Mouse (Mus musculus) intestine, embryonic 15.5 days (tissue): ENCODE data around the gene Rangap1. TPM values are rescaled to one million over a fixed set of nuclear protein-coding genes. Genes with fewer than 3 reads are reported as not detected.

Experiments
- ATAC-seq: fragments of 200-750 bp; cut with Nextera tagmentation; 2 replicates; pipeline ENCODE4 v1.8.0; 2017; ENCODE audit warnings: moderate TSS enrichment, moderate library complexity
- H3K27ac ChIP-seq: fragments of 300-500 bp; sonication (generic); 2 replicates; pipeline ENCODE4 v1.5.1; 2015; ENCODE audit warnings: mild to moderate bottlenecking, inconsistent platforms
- H3K27me3 ChIP-seq: fragments of 300-500 bp; sonication (generic); replicated peaks from 2 replicates; pipeline ENCODE4 v1.6.1; 2015; ENCODE audit warnings: inconsistent platforms
- H3K36me3 ChIP-seq: fragments of 300-500 bp; sonication (generic); 2 replicates; pipeline ENCODE4 v1.6.1; 2015; ENCODE audit warnings: inconsistent platforms
- H3K4me1 ChIP-seq: fragments of 300-500 bp; sonication (generic); replicated peaks from 2 replicates; pipeline ENCODE4 v1.6.1; 2015; ENCODE audit warnings: inconsistent platforms
- H3K4me2 ChIP-seq: fragments of 300-500 bp; sonication (generic); replicated peaks from 2 replicates; pipeline ENCODE4 v1.6.1; 2015; ENCODE audit warnings: mild to moderate bottlenecking, inconsistent platforms
- H3K4me3 ChIP-seq: fragments of 300-500 bp; sonication (generic); replicated peaks from 2 replicates; pipeline ENCODE4 v1.5.1; 2015; ENCODE audit warnings: inconsistent platforms
- H3K9ac ChIP-seq: fragments of 300-500 bp; sonication (generic); 2 replicates; pipeline ENCODE4 v1.6.1; 2015; ENCODE audit warnings: inconsistent platforms
- H3K9me3 ChIP-seq: fragments of 300-500 bp; sonication (generic); 2 replicates; pipeline ENCODE4 v1.6.1; 2016; ENCODE audit warnings: inconsistent platforms
- WGBS: fragments of 180-500 bp; shearing (Covaris S2); methylation state at CpG from one replicate; pipeline ENCODE4 v1.1.7; 2015; 5-methylcytosine and 5-hydroxymethylcytosine counted together
- polyA plus RNA-seq: library from polyadenylated mRNA; unstranded; fragments of >200 nt; fragmentation: Nextera tagmentation; extraction: Ambion mirVana; gene quantifications from 2 replicates; pipeline ENCODE4 v1.2.1, GENCODE M21; 2015

The Rangap1 gene
- polyA plus RNA-seq, 1 experiment from 2014 or later = 95.0 TPM

DNA sequence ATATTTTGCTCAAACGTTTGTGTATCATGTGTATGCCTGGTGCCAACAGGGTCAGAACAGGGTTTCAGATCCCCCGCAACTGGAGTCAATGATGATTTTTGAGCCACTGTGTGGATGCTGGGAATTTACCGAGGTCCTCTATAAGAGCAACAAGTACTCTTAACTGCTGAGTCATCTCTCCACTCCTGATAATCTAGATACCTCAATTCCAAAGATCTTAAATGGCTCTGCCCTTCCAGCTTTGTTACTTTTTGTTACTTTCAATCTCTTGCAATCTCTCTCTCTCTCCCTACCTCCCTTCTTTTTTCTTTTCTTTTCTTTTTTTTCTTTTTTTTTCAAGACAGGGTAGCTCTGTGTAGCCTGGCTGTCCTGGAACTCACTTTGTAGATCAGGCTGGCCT, 10.3 kb downstream of the Rangap1 start:
- ATAC-seq = no peak
- no peak overlapping the region for H3K4me3 ChIP-seq
- H3K36me3 ChIP-seq = no peaks in the 10 kb centered on the region
- 48% methylated on average over 3 of the region's 3 CpGs for WGBS
- no peak overlapping the region for H3K4me2 ChIP-seq
- H3K9me3 ChIP-seq = no peaks in the 10 kb centered on the region
- no peak overlapping the region for H3K9ac ChIP-seq
- no peaks in the 10 kb centered on the region for H3K4me1 ChIP-seq
- no peaks in the 10 kb centered on the region for H3K27me3 ChIP-seq
- no peak overlapping the region for H3K27ac ChIP-seq

DNA sequence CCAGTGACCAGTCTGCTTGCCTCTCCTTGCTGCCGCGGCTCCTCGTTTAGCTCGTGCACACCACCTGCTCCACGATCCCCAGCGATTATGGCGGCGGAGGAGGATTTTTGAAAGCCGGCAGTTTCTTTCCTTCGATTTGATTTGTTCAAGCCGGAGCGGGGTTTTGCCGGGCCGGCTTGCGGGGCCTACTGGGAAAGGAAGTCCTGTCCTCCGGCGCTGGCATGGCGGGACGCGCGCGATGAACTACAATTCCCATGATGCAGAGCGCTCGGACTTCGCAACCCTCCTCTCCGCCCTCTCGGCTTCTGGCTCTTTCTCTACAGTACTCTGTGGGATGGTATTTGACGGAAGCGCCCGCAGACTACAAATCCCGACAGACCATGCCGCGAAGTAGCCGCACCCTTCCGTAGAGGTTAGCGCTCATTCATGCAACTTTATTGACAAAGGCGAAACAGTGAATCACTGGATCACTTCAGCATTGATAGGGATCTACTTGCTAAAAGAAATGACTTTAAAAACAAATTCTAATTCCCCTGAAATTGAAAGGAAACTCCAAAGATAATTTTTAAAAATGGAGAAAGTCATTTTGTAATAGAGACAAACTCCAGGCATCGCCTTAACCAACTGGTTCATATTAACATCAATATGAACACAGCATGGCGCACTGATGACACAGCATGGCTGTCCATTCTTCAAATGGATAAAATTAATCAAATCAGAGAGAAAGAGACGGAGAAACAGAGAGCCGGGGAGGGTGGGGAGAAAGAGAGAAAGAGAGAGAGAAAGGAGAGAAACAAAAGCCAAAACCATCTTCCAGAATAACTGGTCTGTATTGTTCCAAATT, 15.3 kb downstream of the Rangap1 start:
- peak overlapping the region; percentile 87 for H3K4me3 ChIP-seq
- peak overlapping the region; percentile 86 for H3K4me2 ChIP-seq
- H3K9ac ChIP-seq = peak overlapping the region; percentile 93
- H3K4me1 ChIP-seq = peaks cover 9% of the 10 kb centered on the region
- 0 out of 2 replicates have a peak, but pooled peaks cover 4% of the 10 kb centered on the region for H3K36me3 ChIP-seq
- ATAC-seq = peak; percentile 99
- WGBS = 5% methylated on average over 41 of the region's 41 CpGs
- no peaks in the 10 kb centered on the region for H3K27me3 ChIP-seq
- H3K9me3 ChIP-seq = no peaks in the 10 kb centered on the region
- H3K27ac ChIP-seq = peak overlapping the region; percentile 78

DNA sequence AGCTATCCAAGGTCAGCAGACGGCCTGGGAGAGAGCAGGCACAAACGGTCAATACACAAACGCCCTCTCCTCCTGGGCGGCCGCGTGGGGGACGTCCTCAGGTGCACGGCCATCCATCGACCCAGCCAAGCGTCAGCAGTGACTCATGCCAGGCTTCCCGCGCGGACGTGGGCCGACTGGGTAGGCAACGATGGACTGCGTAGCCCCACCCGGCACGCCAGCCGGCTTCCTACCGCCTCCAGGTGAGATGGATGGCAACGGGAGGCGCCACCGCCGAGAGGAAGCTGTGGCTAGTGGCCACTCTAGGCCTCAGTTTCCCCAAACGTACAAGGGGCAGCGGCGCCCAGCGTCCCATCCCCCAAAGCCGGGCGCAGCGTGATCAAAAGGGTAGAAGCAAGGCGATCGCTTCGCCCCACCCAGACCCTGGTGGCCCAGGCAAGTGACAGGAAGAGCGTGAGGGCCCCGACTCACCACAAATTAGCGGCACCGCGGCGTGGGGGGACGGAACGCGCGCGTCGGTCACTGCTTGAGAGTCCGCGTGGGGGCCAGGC, 16.0 kb downstream of the Rangap1 start:
- peak overlapping the region; percentile 93 for H3K9ac ChIP-seq
- H3K27ac ChIP-seq = peak overlapping the region; percentile 78
- peak overlapping the region; percentile 86 for H3K4me2 ChIP-seq
- H3K4me1 ChIP-seq = peaks cover 9% of the 10 kb centered on the region
- H3K4me3 ChIP-seq = peak overlapping the region; percentile 87
- under 1% methylated on average over 49 of the region's 49 CpGs for WGBS
- no peaks in the 10 kb centered on the region for H3K27me3 ChIP-seq
- ATAC-seq = peak; percentile 69
- 0 out of 2 replicates have a peak, but pooled peaks cover 4% of the 10 kb centered on the region for H3K36me3 ChIP-seq
- no peaks in the 10 kb centered on the region for H3K9me3 ChIP-seq

DNA sequence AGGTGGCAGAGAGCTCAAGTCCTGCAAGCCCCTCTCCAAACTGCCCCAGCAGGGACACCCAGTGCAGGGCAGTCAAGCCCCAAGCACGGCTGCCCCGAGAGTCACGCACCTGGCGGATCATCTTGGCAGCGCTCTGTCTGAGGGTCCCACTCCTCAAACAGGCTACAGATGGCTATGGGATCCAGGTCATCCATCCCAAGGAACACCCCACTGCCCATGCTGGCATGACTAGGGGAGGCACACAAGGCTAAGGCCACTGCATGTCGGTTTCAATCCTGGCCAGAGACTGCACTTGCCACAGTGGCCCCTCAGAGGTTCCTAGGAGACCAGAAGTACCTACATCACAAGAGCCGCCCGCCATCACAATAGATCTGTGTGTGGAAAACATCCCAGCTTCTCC, 19.4 kb downstream of the Rangap1 start:
- peaks cover 10% of the 10 kb centered on the region; the same call in 1 of the 2 replicates for H3K36me3 ChIP-seq
- H3K4me1 ChIP-seq = peaks cover 9% of the 10 kb centered on the region
- 93% methylated on average over 8 of the region's 8 CpGs for WGBS
- no peak overlapping the region for H3K27ac ChIP-seq
- no peaks in the 10 kb centered on the region for H3K9me3 ChIP-seq
- ATAC-seq = no peak
- H3K9ac ChIP-seq = no peak overlapping the region
- no peak overlapping the region for H3K4me2 ChIP-seq
- H3K27me3 ChIP-seq = no peaks in the 10 kb centered on the region
- H3K4me3 ChIP-seq = no peak overlapping the region

DNA sequence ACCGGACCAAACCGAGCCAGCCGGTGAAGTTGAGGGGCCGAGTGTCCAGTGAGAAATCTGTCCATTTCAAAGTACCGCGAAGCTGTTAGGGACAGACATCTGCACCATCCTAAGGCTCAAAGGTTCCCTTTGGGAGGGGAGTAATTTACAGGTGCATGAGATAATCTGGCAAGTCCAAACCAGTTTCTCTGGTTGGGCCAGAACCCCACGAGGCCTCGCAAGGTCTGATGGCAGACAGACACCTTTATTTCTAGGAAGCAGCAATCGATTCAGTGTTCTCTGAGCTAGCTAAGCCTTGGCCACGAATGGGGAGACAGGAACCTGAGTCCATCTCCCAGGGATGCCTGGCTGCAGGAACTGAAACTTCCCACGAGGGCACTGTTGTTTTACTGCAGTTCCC, 21.7 kb downstream of the Rangap1 start:
- Histone ChIP-seq H3K36me3 (peaks cover 29% of the 10 kb centered on the region), H3K4me2 (peak overlapping the region; percentile 26; the same call in 1 of the 2 replicates), H3K9ac (no peak overlapping the region; the same call in 1 of the 2 replicates), H3K27me3 (no peaks in the 10 kb centered on the region), H3K27ac (peak overlapping the region; percentile 36; the same call in 1 of the 2 replicates), H3K4me3 (no peak overlapping the region), H3K9me3 (no peaks in the 10 kb centered on the region), H3K4me1 (peaks cover 9% of the 10 kb centered on the region; the same call in 1 of the 2 replicates)
- WGBS = 68% methylated on average over 11 of the region's 11 CpGs
- peak; percentile 88 for ATAC-seq

DNA sequence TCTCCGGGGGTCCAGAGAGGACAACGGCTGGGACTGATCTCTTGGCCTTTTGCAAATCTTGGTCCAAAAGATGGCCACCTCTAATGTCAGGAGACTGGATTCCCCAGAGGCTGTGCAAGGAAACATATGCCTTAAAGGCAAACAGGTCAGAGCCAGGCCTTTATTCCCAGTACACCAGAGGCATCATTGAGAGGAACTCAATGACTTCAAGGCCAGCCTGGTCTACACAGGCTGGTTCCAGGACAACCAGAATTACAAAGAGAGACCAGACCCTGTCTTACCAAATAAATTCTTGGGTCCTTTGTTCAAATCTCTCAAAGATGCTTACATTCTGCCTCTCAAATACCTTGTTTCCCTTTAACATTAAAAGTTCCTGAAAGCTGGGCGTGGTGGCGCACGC, 23.0 kb downstream of the Rangap1 start:
- H3K4me1 ChIP-seq = no peaks in the 10 kb centered on the region
- H3K4me3 ChIP-seq = no peak overlapping the region
- H3K27ac ChIP-seq = no peak overlapping the region
- 92% methylated on average over 5 of the region's 5 CpGs for WGBS
- H3K27me3 ChIP-seq = no peaks in the 10 kb centered on the region
- no peak overlapping the region for H3K9ac ChIP-seq
- no peaks in the 10 kb centered on the region for H3K9me3 ChIP-seq
- peaks cover 39% of the 10 kb centered on the region for H3K36me3 ChIP-seq
- no peak overlapping the region for H3K4me2 ChIP-seq
- ATAC-seq = no peak

DNA sequence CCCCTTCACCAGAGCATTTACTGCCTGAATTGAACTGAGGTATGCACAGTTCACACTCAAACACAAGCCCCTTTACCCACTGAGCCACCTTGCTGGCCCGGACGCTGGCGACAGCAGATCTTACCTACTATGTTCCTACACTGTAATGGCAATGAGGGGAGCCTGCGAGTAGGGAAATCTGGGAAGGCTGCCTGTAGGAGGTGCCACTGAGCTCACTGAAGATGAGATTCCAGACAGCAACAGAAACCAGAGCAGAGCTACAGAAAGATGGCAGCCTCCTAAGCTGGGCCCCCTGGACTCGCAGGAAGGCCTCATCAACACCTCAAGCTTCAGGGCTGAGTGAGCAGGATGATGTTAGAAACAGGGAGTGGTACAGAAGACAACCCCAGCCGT, 26.2 kb downstream of the Rangap1 start:
- Histone ChIP-seq H3K36me3 (peaks cover 56% of the 10 kb centered on the region), H3K9me3 (no peaks in the 10 kb centered on the region), H3K27me3 (no peaks in the 10 kb centered on the region), H3K27ac (no peak overlapping the region), H3K4me2 (no peak overlapping the region), H3K4me1 (no peaks in the 10 kb centered on the region), H3K9ac (no peak overlapping the region), H3K4me3 (no peak overlapping the region)
- 91% methylated on average over 6 of the region's 6 CpGs for WGBS
- no peak for ATAC-seq

DNA sequence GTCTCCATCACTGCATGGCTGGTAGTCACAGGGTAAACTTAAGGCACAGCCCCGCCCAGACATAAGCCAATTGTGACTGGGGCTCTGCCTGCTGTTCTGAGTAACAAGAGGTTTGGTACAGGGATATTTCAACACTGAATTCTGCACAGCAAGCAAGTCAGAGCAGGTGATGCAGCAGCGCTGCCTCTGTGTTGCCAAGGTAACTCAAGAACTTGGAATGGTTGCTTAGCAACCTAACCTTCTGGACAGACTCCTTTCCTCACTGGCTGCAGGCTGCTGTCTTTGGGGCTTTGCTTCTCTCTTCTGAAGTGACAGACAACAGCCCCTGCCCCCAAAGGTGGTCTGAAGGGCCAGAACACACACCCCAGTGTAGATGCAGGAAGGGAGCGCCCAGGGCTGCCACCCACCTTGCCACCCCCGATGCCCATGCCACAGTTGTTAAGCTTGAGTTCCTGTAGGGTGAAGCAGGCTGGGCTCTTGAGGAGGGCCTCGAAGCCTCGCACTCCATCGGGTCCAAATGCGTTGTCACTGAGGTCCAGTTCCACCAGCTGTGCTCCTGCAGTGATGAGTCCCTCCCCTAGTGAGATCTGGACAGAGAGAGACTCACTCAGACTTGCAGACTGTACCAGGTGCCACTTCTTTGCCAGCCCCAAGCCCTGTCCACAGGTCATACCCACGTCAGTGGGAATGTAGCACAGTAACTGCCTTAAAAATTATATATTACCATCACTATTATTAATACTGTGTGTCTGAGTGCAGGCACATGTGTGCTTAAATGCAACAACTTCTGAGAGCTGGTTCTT, 26.8 kb downstream of the Rangap1 start:
- no peaks in the 10 kb centered on the region for H3K27me3 ChIP-seq
- H3K4me3 ChIP-seq = no peak overlapping the region
- no peaks in the 10 kb centered on the region for H3K9me3 ChIP-seq
- H3K4me1 ChIP-seq = no peaks in the 10 kb centered on the region
- no peak overlapping the region for H3K4me2 ChIP-seq
- peaks cover 56% of the 10 kb centered on the region for H3K36me3 ChIP-seq
- 0 out of 2 replicates have a peak, but pooled peaks have one; percentile 28 for ATAC-seq
- no peak overlapping the region for H3K27ac ChIP-seq
- H3K9ac ChIP-seq = no peak overlapping the region
- 87% methylated on average over 9 of the region's 9 CpGs for WGBS

DNA sequence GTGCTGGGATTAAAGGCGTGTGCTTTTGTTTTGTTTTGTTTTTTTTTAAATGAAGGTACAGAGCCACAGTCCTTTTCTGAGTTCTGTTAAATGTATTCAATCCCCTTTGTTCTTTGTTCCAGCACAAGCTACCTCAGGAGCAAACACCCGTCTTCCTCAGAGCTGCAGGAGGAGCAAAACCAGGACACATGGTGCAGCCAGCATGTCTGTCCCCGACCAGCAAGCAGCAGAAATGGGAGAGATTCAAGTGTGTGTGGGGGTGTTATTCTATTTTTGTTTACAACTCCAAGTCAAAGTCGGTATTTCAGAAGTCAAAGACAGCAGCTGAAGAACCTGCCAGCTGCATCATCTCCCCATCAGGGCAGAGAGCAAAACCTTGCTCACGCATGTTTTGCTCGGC, 31.6 kb downstream of the Rangap1 start:
- no peak for ATAC-seq

DNA sequence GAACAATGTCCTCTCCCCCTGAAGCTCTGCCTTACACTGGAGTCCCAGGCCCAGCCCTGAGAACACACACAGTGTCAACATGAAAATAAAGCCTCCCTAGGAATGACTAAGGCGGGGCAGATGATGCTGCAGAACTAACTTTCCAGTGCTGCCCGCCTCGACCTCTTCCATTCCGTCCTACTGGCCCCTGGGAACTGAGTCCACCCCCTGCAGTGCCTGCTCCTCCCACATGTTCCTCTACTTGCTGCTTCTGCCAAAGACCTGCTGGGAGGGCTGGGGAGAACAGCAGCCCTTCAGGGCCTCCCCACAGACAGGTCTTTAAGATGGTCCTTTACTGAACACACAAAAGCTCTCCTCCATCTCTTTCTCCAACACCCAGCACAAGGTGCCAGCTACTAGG, 34.5 kb downstream of the Rangap1 start:
- 71% methylated on average over 4 of the region's 4 CpGs for WGBS
- Histone ChIP-seq H3K4me2 (no peak overlapping the region), H3K9ac (no peak overlapping the region), H3K36me3 (peaks cover 58% of the 10 kb centered on the region), H3K27me3 (no peaks in the 10 kb centered on the region), H3K4me3 (no peak overlapping the region), H3K27ac (no peak overlapping the region), H3K4me1 (no peaks in the 10 kb centered on the region), H3K9me3 (no peaks in the 10 kb centered on the region)
- no peak for ATAC-seq

More for the DNA sequence above, 31.6 kb downstream of the Rangap1 start:
- no peak overlapping the region for H3K27ac ChIP-seq
- peaks cover 68% of the 10 kb centered on the region for H3K36me3 ChIP-seq
- H3K9ac ChIP-seq = no peak overlapping the region
- 81% methylated on average over 6 of the region's 6 CpGs for WGBS
- H3K4me1 ChIP-seq = no peaks in the 10 kb centered on the region
- no peaks in the 10 kb centered on the region for H3K27me3 ChIP-seq
- H3K9me3 ChIP-seq = no peaks in the 10 kb centered on the region
- no peak overlapping the region for H3K4me3 ChIP-seq
- H3K4me2 ChIP-seq = no peak overlapping the region

DNA sequence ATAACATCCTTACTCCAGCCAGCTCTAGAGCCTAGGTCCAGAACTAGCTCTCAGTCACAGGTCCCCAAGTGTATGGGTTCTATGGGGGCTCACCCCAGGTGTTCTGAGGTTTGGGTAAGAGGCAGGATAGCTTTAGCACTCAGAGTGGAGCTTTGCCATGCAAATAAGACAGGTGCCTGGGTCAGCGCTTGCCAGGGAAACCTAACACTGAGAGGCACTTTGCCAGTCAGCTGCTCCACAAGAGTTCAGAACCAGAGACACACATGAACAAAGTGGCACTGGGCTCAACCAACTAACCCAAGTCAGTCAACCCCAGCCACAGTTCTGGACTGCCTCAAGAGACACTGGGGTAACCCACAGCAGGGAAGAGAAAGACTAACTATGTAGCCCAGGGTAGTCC, 35.6 kb downstream of the Rangap1 start:
- no peaks in the 10 kb centered on the region for H3K4me1 ChIP-seq
- 94% methylated on average over 1 of the region's 1 CpGs for WGBS

DNA sequence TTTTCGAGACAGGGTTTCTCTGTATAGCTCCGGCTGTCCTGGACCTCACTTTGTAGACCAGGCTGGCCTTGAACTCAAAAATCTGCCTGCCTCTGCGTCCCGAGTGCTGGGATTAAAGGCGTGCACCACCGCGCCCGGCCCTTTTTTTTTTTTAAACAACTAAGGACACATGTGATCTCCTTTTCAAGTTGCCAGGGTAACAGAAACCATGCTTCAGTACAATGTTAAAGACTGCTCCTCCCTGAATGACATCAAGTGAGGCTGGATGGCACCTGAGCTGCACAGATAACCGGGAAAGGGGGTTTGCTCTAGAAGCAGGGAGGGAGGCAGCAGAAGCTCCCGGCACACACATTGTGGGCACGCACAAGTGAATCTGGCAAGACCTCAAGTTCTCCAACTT, 36.3 kb downstream of the Rangap1 start:
- Histone ChIP-seq H3K4me2 (no peak overlapping the region), H3K4me3 (no peak overlapping the region), H3K27me3 (no peaks in the 10 kb centered on the region), H3K9ac (no peak overlapping the region), H3K9me3 (no peaks in the 10 kb centered on the region), H3K27ac (no peak overlapping the region), H3K36me3 (peaks cover 68% of the 10 kb centered on the region), H3K4me1 (no peaks in the 10 kb centered on the region)
- 94% methylated on average over 11 of the region's 11 CpGs for WGBS
- no peak for ATAC-seq

More for the DNA sequence above, 35.6 kb downstream of the Rangap1 start:
- H3K36me3 ChIP-seq = peaks cover 64% of the 10 kb centered on the region
- no peak overlapping the region for H3K4me2 ChIP-seq
- no peaks in the 10 kb centered on the region for H3K9me3 ChIP-seq
- H3K4me3 ChIP-seq = no peak overlapping the region
- no peak overlapping the region for H3K27ac ChIP-seq
- H3K9ac ChIP-seq = no peak overlapping the region
- no peaks in the 10 kb centered on the region for H3K27me3 ChIP-seq
- ATAC-seq = no peak
